16 mouse cellular contexts compared by ENCODE assay signal in the genomic region with DNA sequence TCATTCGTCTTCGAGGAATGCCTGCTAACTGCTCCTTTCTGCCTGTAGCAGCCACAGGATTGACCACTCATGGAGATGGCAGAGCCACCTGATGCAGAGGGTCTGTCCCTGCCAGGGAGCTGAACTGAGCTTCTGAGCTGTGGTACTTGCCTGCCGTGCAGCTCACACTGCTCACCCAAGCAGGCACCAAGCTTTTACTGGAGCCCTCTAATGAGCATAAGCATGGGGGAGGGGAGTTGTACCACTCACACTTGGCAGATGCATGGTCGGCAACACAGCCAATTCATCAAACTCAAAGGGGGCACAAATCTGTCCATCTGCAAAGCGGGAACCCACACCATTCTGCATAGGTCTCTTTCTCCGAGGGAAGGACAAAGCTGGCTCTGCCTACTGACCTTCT.
"Had no signal": no experiment of that assay in that cellular context is flagged by ENCODE, and none has a peak within 500 bp of the region (broad histone marks: within the 10 kb centered on the region; RNA-seq: fewer than 3 reads in every experiment).

No protein-coding gene starts in this region.

- H3K4me2 ChIP-seq: kidney, embryonic 15.5 days; limb, embryonic 12.5 days; liver, embryonic 13.5 days; lung, embryonic 15.5 days; midbrain, embryonic 11.5 days; midbrain, embryonic 15.5 days; neural tube, embryonic 13.5 days had no signal

- DNase-seq: liver; liver, embryonic 13.5 days; liver, postnatal 0 days; lung, postnatal 14 days; right cerebral cortex, adult 18-20 months; right cerebral cortex, postnatal 25 days; thymus, postnatal 25 days had no signal

- H3K9ac ChIP-seq: kidney, embryonic 15.5 days; limb, embryonic 12.5 days; liver, embryonic 13.5 days; liver, postnatal 0 days; lung, embryonic 15.5 days; midbrain, embryonic 15.5 days; neural tube, embryonic 13.5 days had no signal

- H3K4me3 ChIP-seq: kidney, embryonic 15.5 days; limb, embryonic 12.5 days; liver, embryonic 13.5 days; lung, embryonic 15.5 days; megakaryocyte, embryonic 14.5 days; midbrain, embryonic 15.5 days; neural tube, embryonic 13.5 days had no signal

- H3K9me3 ChIP-seq: kidney, embryonic 15.5 days; limb, embryonic 12.5 days; liver, embryonic 13.5 days; lung, embryonic 15.5 days; midbrain, embryonic 15.5 days; neural tube, embryonic 13.5 days had no signal

- ATAC-seq: liver, postnatal 0 days; midbrain, embryonic 15.5 days had no signal

- H3K36me3 ChIP-seq: kidney, embryonic 15.5 days; limb, embryonic 12.5 days; liver, embryonic 13.5 days; lung, embryonic 15.5 days; midbrain, embryonic 15.5 days; neural tube, embryonic 13.5 days had no signal

- H3K27ac ChIP-seq: kidney, embryonic 15.5 days; limb, embryonic 12.5 days; liver, embryonic 13.5 days; lung, embryonic 15.5 days; macrophage; midbrain, embryonic 15.5 days; neural tube, embryonic 13.5 days; stomach, postnatal 0 days had no signal

- H3K4me1 ChIP-seq: kidney, embryonic 15.5 days; limb, embryonic 12.5 days; liver, embryonic 13.5 days; lung, embryonic 15.5 days; neural tube, embryonic 13.5 days had no signal

- H3K27me3 ChIP-seq: kidney, embryonic 15.5 days; limb, embryonic 12.5 days; liver, embryonic 13.5 days; lung, embryonic 15.5 days; midbrain, embryonic 15.5 days; neural tube, embryonic 13.5 days had no signal
